Mouse (Mus musculus) heart, embryonic 11.5 days (tissue): ENCODE measurements around the gene Zfr. TPM values are rescaled to one million over a fixed set of nuclear protein-coding genes. Genes with fewer than 3 reads are reported as not detected.
"Not testable (repeated sequence)": the region's sequence is repeated elsewhere in the genome, so short reads cannot be mapped to it uniquely, and the experiment has no call there.

Source experiments
- ATAC-seq: fragments of 200-750 bp; cut with Nextera tagmentation; replicated peaks from 2 replicates; pipeline ENCODE4 v1.8.0; 2017; ENCODE audit warnings: moderate library complexity; ENCODE audit not compliant: insufficient number of reproducible peaks, low FRiP score, low TSS enrichment
- H3K27ac ChIP-seq: fragments of 300-500 bp; sonication (generic); 2 replicates; pipeline ENCODE4 v1.5.1; 2014; ENCODE audit warnings: mild to moderate bottlenecking, low read depth, low read length
- H3K27me3 ChIP-seq: fragments of 300-500 bp; sonication (generic); 2 replicates; pipeline ENCODE4 v1.6.1; 2014; ENCODE audit warnings: mild to moderate bottlenecking, low read length, mixed read lengths; ENCODE audit not compliant: control insufficient read depth, insufficient read depth
- H3K36me3 ChIP-seq: fragments of 300-500 bp; sonication (generic); 2 replicates; pipeline ENCODE4 v1.6.1; 2014; ENCODE audit warnings: mild to moderate bottlenecking, low read length, moderate library complexity, mixed read lengths; ENCODE audit not compliant: control insufficient read depth, insufficient read depth
- H3K4me1 ChIP-seq: fragments of 300-500 bp; sonication (generic); 2 replicates; pipeline ENCODE4 v1.6.1; 2014; ENCODE audit warnings: low read length; ENCODE audit not compliant: control insufficient read depth, insufficient read depth
- H3K4me2 ChIP-seq: fragments of 300-500 bp; sonication (generic); 2 replicates; pipeline ENCODE4 v1.6.1; 2014; ENCODE audit warnings: mild to moderate bottlenecking, moderate library complexity
- H3K4me3 ChIP-seq: fragments of 300-500 bp; sonication (generic); 2 replicates; pipeline ENCODE4 v1.5.1; 2014; ENCODE audit warnings: low read depth, low read length
- H3K9ac ChIP-seq: fragments of 300-500 bp; sonication (generic); 2 replicates; pipeline ENCODE4 v1.6.1; 2014; ENCODE audit warnings: mild to moderate bottlenecking, low read depth, low read length, moderate library complexity
- H3K9me3 ChIP-seq: fragments of 300-500 bp; sonication (generic); replicated peaks from 2 replicates; pipeline ENCODE4 v1.6.1; 2016; ENCODE audit warnings: low read length; ENCODE audit not compliant: control insufficient read depth
- WGBS: fragments of 180-500 bp; shearing (Covaris S2); extraction: QIAGEN DNeasy Blood & Tissue Kit; methylation state at CpG from one replicate; pipeline ENCODE4 v1.1.7; 2014; ENCODE audit not compliant: insufficient replicate concordance; 5-methylcytosine and 5-hydroxymethylcytosine counted together
- polyA plus RNA-seq: library from polyadenylated mRNA; unstranded; fragments of >200 nt; fragmentation: Nextera tagmentation; extraction: Ambion mirVana; gene quantifications from 2 replicates; pipeline ENCODE4 v1.2.1, GENCODE M21; 2014

The Zfr gene
- polyA plus RNA-seq, 1 experiment from 2014 or later: 118 TPM

GRCm38 (mm10) chr15:12097344-12097743 is 20.3 kb upstream of the Zfr start:
- Histone ChIP-seq H3K9me3 (peaks cover 5% of the 10 kb centered on the region), H3K36me3 (no peaks in the 10 kb centered on the region), H3K27ac (no peak overlapping the region), H3K4me3 (no peak overlapping the region), H3K4me1 (no peaks in the 10 kb centered on the region), H3K9ac (no peak overlapping the region), H3K27me3 (no peaks in the 10 kb centered on the region), H3K4me2 (no peak overlapping the region)
- no peak for ATAC-seq
- 87% methylated on average over 5 of the region's 5 CpGs for WGBS

- H3K9ac ChIP-seq: no peak overlapping the region
- H3K27ac ChIP-seq: no peak overlapping the region
- no peak for ATAC-seq
- H3K4me2 ChIP-seq: no peak overlapping the region
- 72% methylated on average over 5 of the region's 5 CpGs for WGBS
- no peaks in the 10 kb centered on the region for H3K4me1 ChIP-seq
- H3K27me3 ChIP-seq: no peaks in the 10 kb centered on the region
- H3K4me3 ChIP-seq: no peak overlapping the region
- H3K36me3 ChIP-seq: no peaks in the 10 kb centered on the region
- H3K9me3 ChIP-seq: peaks cover 5% of the 10 kb centered on the region
These were observed 16.7 kb upstream of the Zfr start for GRCm38 (mm10) chr15:12100912-12101311.

GRCm38 (mm10) chr15:12103763-12104162 is 13.9 kb upstream of the Zfr start:
- Histone ChIP-seq H3K9ac (no peak overlapping the region), H3K4me1 (no peaks in the 10 kb centered on the region), H3K27ac (no peak overlapping the region), H3K4me2 (no peak overlapping the region), H3K27me3 (no peaks in the 10 kb centered on the region), H3K9me3 (0 out of 2 replicates have a peak, but pooled peaks cover 2% of the 10 kb centered on the region), H3K4me3 (no peak overlapping the region), H3K36me3 (no peaks in the 10 kb centered on the region)
- no peak for ATAC-seq
- 65% methylated on average over 3 of the region's 3 CpGs for WGBS

GRCm38 (mm10) chr15:12104827-12105226 is 12.8 kb upstream of the Zfr start:
- no peak overlapping the region for H3K4me2 ChIP-seq
- no peak overlapping the region for H3K9ac ChIP-seq
- H3K4me1 ChIP-seq: no peaks in the 10 kb centered on the region
- 0 out of 2 replicates have a peak, but pooled peaks cover 2% of the 10 kb centered on the region for H3K9me3 ChIP-seq
- no peaks in the 10 kb centered on the region for H3K27me3 ChIP-seq
- no peak overlapping the region for H3K27ac ChIP-seq
- WGBS: 66% methylated on average over 2 of the region's 2 CpGs
- H3K36me3 ChIP-seq: no peaks in the 10 kb centered on the region
- no peak for ATAC-seq
- no peak overlapping the region for H3K4me3 ChIP-seq

- 86% methylated on average over 12 of the region's 12 CpGs for WGBS
- no peaks in the 10 kb centered on the region for H3K27me3 ChIP-seq
- no peaks in the 10 kb centered on the region for H3K36me3 ChIP-seq
- peaks cover 4% of the 10 kb centered on the region; the same call in 1 of the 2 replicates for H3K4me1 ChIP-seq
- no peak overlapping the region for H3K4me2 ChIP-seq
- ATAC-seq: no peak
- H3K9ac ChIP-seq: no peak overlapping the region
- H3K4me3 ChIP-seq: no peak overlapping the region
- no peak overlapping the region for H3K27ac ChIP-seq
- H3K9me3 ChIP-seq: 0 out of 2 replicates have a peak, but pooled peaks cover 2% of the 10 kb centered on the region
These were observed 11.2 kb upstream of the Zfr start for GRCm38 (mm10) chr15:12106430-12106829.

- no peaks in the 10 kb centered on the region for H3K36me3 ChIP-seq
- no peak for ATAC-seq
- peaks cover 4% of the 10 kb centered on the region; the same call in 1 of the 2 replicates for H3K4me1 ChIP-seq
- H3K4me2 ChIP-seq: no peak overlapping the region
- WGBS: 64% methylated on average over 4 of the region's 4 CpGs
- H3K9me3 ChIP-seq: 0 out of 2 replicates have a peak, but pooled peaks cover 2% of the 10 kb centered on the region
- no peak overlapping the region for H3K27ac ChIP-seq
- no peaks in the 10 kb centered on the region for H3K27me3 ChIP-seq
- H3K4me3 ChIP-seq: no peak overlapping the region
- H3K9ac ChIP-seq: no peak overlapping the region
These were observed 9.4 kb upstream of the Zfr start for GRCm38 (mm10) chr15:12108200-12108599.

GRCm38 (mm10) chr15:12108922-12109321 is 8.7 kb upstream of the Zfr start:
- not testable (repeated sequence) for H3K36me3 ChIP-seq, H3K4me2 ChIP-seq, H3K27me3 ChIP-seq, H3K4me1 ChIP-seq, H3K4me3 ChIP-seq, H3K9ac ChIP-seq, H3K27ac ChIP-seq, H3K9me3 ChIP-seq, ATAC-seq
- WGBS: 80% methylated on average over 3 of the region's 3 CpGs

GRCm38 (mm10) chr15:12111232-12111631 is 6.4 kb upstream of the Zfr start:
- H3K36me3 ChIP-seq: no peaks in the 10 kb centered on the region
- peaks cover 4% of the 10 kb centered on the region; the same call in 1 of the 2 replicates for H3K4me1 ChIP-seq
- no peaks in the 10 kb centered on the region for H3K27me3 ChIP-seq
- no peak overlapping the region for H3K9ac ChIP-seq
- H3K27ac ChIP-seq: peak overlapping the region; percentile 64
- ATAC-seq: no peak
- 29% methylated on average over 7 of the region's 7 CpGs for WGBS
- 0 out of 2 replicates have a peak, but pooled peaks cover 2% of the 10 kb centered on the region for H3K9me3 ChIP-seq
- no peak overlapping the region for H3K4me3 ChIP-seq
- H3K4me2 ChIP-seq: no peak overlapping the region; the same call in 1 of the 2 replicates

GRCm38 (mm10) chr15:12113411-12113810 is 4.2 kb upstream of the Zfr start:
- no peak overlapping the region for H3K9ac ChIP-seq
- H3K27ac ChIP-seq: no peak overlapping the region
- H3K4me1 ChIP-seq: peaks cover 11% of the 10 kb centered on the region
- no peak overlapping the region for H3K4me2 ChIP-seq
- H3K9me3 ChIP-seq: 0 out of 2 replicates have a peak, but pooled peaks cover 2% of the 10 kb centered on the region
- no peaks in the 10 kb centered on the region for H3K36me3 ChIP-seq
- H3K4me3 ChIP-seq: no peak overlapping the region
- no peaks in the 10 kb centered on the region for H3K27me3 ChIP-seq
- ATAC-seq: no peak
- WGBS: 79% methylated on average over 2 of the region's 2 CpGs
